Mouse (Mus musculus): ENCODE data around the gene Chrm3. TPM values are rescaled to one million over a fixed set of nuclear protein-coding genes. Genes with fewer than 3 reads are reported as not detected.

The Chrm3 gene
- polyA plus RNA-seq, 1 experiment, result not detected

- Histone ChIP-seq H3K9me3 (peaks cover 11% of the 10 kb centered on the region), H3K4me3 (replicated peaks) (no peak overlapping the region), H3K4me1 (peaks cover 18% of the 10 kb centered on the region), H3K27me3 (replicated peaks) (no peaks in the 10 kb centered on the region), H3K36me3 (replicated peaks; ENCODE audit: low read length) (peaks cover 4% of the 10 kb centered on the region)
- TF ChIP-seq GATA1 (IDR thresholded peaks at IDR 0.05; ENCODE audit: borderline replicate concordance, low read length), result no peak
- TF ChIP-seq FLI1 (IDR thresholded peaks at IDR 0.05; ENCODE audit: low read length), result no peak
Measured at GRCm38 (mm10) chr13:10057644-10058198, 302.9 kb downstream of the Chrm3 start.

DNA sequence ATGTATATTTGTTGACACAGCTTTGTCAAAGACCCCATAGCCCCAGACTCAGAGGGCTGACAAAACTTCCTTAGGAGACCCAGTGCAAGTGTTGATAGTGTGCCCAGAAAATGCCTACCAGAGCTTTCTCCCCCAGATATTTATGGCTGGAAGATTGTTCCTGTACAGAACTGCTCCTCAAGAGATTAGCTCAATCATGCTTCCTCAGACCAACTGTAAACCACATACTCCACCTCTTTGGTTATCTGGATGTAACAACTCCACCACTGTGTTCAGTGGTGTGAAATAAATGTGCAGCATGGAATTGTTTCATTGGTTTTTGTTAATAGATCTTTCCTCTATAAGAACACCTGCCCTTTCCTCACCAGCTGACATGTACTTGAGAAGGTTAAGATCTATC, 306.6 kb downstream of the Chrm3 start:
- Histone ChIP-seq H3K4me1 (peaks cover 34% of the 10 kb centered on the region), H3K9me3 (peaks cover 11% of the 10 kb centered on the region), H3K4me3 (replicated peaks) (peak overlapping the region; percentile 19), H3K27me3 (replicated peaks) (no peaks in the 10 kb centered on the region), H3K36me3 (replicated peaks; ENCODE audit: low read length) (peaks cover 7% of the 10 kb centered on the region)
- no peak for TF ChIP-seq GATA1 (IDR thresholded peaks at IDR 0.05; ENCODE audit: borderline replicate concordance, low read length)
- no peak for TF ChIP-seq FLI1 (IDR thresholded peaks at IDR 0.05; ENCODE audit: low read length)

DNA sequence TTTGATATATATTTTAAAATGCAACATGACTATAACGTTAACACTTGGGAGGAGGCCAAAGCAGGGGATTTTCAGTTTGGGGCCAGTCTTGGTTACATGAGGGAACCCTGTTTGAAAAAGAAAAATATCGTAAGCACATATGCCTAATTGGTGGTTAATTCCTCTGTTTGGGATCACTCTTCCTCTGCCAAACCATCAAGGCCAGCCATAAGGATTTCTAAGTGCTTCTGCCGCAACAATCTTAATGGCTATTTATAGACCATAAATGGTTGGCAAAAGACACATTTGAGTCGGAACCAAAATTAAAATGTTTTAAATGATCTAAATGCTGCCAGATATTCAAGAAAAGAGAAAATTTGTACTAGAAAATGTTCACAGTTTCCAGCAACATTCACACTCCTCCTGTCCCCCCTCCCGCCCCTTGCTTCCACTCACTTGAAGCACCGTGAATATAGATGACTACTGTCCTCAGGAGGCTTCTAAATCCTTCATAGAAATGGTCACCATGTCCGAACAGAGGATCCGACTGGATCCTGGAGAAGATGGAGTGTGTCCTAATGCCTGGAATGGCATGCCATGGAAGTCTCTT, 307.3 kb downstream of the Chrm3 start:
- peaks cover 7% of the 10 kb centered on the region for H3K36me3 ChIP-seq (replicated peaks; ENCODE audit: low read length)
- peaks cover 11% of the 10 kb centered on the region for H3K9me3 ChIP-seq
- H3K4me3 ChIP-seq (replicated peaks), result no peak overlapping the region
- H3K27me3 ChIP-seq (replicated peaks), result no peaks in the 10 kb centered on the region
- peaks cover 34% of the 10 kb centered on the region for H3K4me1 ChIP-seq
- TF ChIP-seq GATA1 (IDR thresholded peaks at IDR 0.05; ENCODE audit: borderline replicate concordance, low read length) (no peak), FLI1 (IDR thresholded peaks at IDR 0.05; ENCODE audit: low read length) (no peak)

- TF ChIP-seq GATA1 (IDR thresholded peaks at IDR 0.05; ENCODE audit: borderline replicate concordance, low read length) (no peak), FLI1 (IDR thresholded peaks at IDR 0.05; ENCODE audit: low read length) (no peak)
- Histone ChIP-seq H3K27me3 (replicated peaks) (no peaks in the 10 kb centered on the region), H3K4me1 (peaks cover 36% of the 10 kb centered on the region), H3K36me3 (replicated peaks; ENCODE audit: low read length) (peaks cover 2% of the 10 kb centered on the region), H3K4me3 (replicated peaks) (no peak overlapping the region), H3K9me3 (peaks cover 5% of the 10 kb centered on the region; the same call in 1 of the 2 replicates)
Measured at GRCm38 (mm10) chr13:10045651-10046350, 314.8 kb downstream of the Chrm3 start.

DNA sequence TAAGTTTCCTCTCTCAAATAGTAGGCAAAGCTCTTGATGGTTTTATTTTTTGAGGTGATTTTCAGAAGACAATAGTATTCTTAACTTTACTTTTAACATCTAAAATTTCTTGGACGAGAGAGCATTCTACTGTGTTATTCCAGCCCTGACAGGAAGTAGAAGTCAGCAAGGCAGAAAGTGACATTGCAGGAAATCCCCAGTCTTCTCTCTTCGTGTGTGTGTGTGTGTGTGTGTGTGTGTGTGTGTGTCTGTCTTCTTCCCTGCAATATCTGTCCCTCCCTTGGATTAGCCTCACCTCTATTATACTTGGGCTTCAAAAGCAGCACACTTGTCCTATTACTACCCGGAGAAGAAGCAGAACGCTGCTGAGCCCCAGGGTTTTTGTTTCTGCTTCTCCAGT, 316.6 kb downstream of the Chrm3 start:
- Histone ChIP-seq H3K4me1 (peaks cover 27% of the 10 kb centered on the region), H3K36me3 (replicated peaks; ENCODE audit: low read length) (no peaks in the 10 kb centered on the region), H3K4me3 (replicated peaks) (no peak overlapping the region), H3K27me3 (replicated peaks) (no peaks in the 10 kb centered on the region), H3K9me3 (peaks cover 5% of the 10 kb centered on the region; the same call in 1 of the 2 replicates)
- no peak for TF ChIP-seq GATA1 (IDR thresholded peaks at IDR 0.05; ENCODE audit: borderline replicate concordance, low read length)
- no peak for TF ChIP-seq FLI1 (IDR thresholded peaks at IDR 0.05; ENCODE audit: low read length)

DNA sequence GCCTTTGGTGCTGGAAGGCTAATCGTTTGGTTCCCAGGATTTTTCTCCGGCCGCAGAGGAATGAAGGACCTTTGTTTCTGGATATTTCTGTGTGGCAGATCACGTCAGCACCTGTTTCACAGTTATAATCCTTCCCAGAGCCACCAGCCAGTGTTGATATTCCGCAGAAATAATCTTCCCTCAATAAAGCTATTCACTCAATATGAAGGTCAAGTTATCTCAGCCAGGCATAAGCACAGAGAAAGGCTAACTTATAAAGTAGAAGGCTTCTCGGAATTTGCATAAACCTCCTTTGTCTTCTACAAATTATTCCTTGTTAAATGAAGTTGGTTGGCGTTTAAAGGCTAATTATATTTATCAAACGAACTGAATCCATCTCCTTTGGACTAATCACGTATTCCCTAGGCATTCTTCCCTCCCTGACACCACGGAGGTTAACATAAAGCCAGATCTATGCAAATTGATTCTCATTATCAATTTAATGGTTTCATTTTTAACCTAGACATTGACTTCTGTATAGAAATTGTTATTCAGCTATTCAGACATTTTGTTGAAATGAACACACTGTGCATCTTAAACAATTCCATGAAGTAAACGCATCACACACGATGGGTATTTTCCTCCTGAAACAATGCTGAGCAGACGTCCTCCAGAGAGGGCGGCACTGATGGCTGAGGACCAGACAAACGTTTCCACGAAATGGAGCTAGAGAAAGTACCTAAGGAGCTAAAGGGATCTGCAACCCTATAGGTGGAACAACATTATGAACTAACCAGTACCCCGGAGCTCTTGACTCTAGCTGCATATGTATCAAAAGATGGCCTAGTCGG, 326.9 kb downstream of the Chrm3 start:
- Histone ChIP-seq H3K36me3 (replicated peaks; ENCODE audit: low read length) (no peaks in the 10 kb centered on the region), H3K4me3 (replicated peaks) (no peak overlapping the region), H3K27me3 (replicated peaks) (no peaks in the 10 kb centered on the region), H3K9me3 (peaks cover 6% of the 10 kb centered on the region), H3K4me1 (0 out of 2 replicates have a peak, but pooled peaks cover 4% of the 10 kb centered on the region)
- TF ChIP-seq GATA1 (IDR thresholded peaks at IDR 0.05; ENCODE audit: borderline replicate concordance, low read length) (no peak), FLI1 (IDR thresholded peaks at IDR 0.05; ENCODE audit: low read length) (no peak)

DNA sequence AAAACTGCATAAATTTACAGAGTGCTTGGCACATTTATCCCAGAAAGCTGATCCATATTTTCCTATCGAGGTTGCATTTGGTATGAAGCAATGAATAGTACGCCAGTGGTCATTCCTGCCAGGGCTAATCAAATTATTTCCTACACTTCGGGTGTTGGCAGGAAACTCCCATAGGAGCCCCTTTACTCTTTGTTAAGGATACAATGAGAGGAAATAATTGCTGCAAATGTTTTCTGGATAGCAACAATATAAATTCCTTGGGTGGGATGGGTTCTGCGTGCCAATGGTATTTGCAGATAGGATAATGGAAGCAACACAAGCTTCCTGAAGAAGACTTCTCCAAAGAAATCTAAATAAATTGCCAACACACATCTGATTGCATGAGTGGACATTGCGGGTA, 329.1 kb downstream of the Chrm3 start:
- H3K9me3 ChIP-seq, result peaks cover 4% of the 10 kb centered on the region
- no peak overlapping the region for H3K4me3 ChIP-seq (replicated peaks)
- TF ChIP-seq FLI1 (IDR thresholded peaks at IDR 0.05; ENCODE audit: low read length) (no peak), GATA1 (IDR thresholded peaks at IDR 0.05; ENCODE audit: borderline replicate concordance, low read length) (no peak)
- no peaks in the 10 kb centered on the region for H3K36me3 ChIP-seq (replicated peaks; ENCODE audit: low read length)
- H3K4me1 ChIP-seq, result no peaks in the 10 kb centered on the region
- no peaks in the 10 kb centered on the region for H3K27me3 ChIP-seq (replicated peaks)

DNA sequence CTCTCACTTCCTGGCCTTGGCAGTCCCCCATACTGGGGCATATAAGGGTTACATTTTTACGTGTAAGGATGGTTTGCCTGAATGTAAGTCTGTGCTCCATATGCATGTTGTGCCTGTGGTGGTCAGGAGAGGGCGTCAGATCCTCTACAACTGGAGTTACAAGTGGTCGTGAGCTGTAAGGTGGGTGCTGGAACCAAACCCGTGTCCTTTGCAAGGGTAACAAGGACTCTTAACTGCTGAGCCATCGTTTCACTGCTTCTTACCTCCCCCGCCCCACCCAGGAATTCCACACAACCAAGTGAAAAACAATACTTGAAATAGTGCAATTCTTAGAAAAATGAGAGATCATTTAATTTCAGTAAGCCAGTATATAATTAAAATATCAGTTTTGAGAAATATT, 330.7 kb downstream of the Chrm3 start:
- Histone ChIP-seq H3K4me1 (no peaks in the 10 kb centered on the region), H3K27me3 (replicated peaks) (no peaks in the 10 kb centered on the region), H3K36me3 (replicated peaks; ENCODE audit: low read length) (no peaks in the 10 kb centered on the region), H3K9me3 (peaks cover 3% of the 10 kb centered on the region), H3K4me3 (replicated peaks) (no peak overlapping the region)
- TF ChIP-seq GATA1 (IDR thresholded peaks at IDR 0.05; ENCODE audit: borderline replicate concordance, low read length), result no peak

GRCm38 (mm10) chr13:10025134-10025533, 335.5 kb downstream of the Chrm3 start:
- H3K27me3 ChIP-seq (replicated peaks), result peaks cover 4% of the 10 kb centered on the region
- no peaks in the 10 kb centered on the region for H3K36me3 ChIP-seq (replicated peaks; ENCODE audit: low read length)
- no peaks in the 10 kb centered on the region for H3K4me1 ChIP-seq
- H3K9me3 ChIP-seq, result peaks cover 3% of the 10 kb centered on the region
- no peak overlapping the region for H3K4me3 ChIP-seq (replicated peaks)
- no peak for TF ChIP-seq GATA1 (IDR thresholded peaks at IDR 0.05; ENCODE audit: borderline replicate concordance, low read length)
- no peak for TF ChIP-seq FLI1 (IDR thresholded peaks at IDR 0.05; ENCODE audit: low read length)
